Mouse (Mus musculus) midbrain, embryonic 11.5 days (tissue): Measurements from ENCODE around the gene Dll1. TPM values are rescaled to one million over a fixed set of nuclear protein-coding genes. Genes with fewer than 3 reads are reported as not detected.

Source experiments
- ATAC-seq: fragments of 200-750 bp; cut with Nextera tagmentation; 2 replicates; pipeline ENCODE4 v1.8.0; 2017; ENCODE audit warnings: moderate TSS enrichment, moderate library complexity; ENCODE audit not compliant: low FRiP score
- DNase-seq: peaks from one replicate; pipeline ENCODE4 v3.0.0; 2015; ENCODE audit warnings: low spot score; ENCODE audit errors: missing footprints
- H3K27ac ChIP-seq: fragments of 300-500 bp; sonication (generic); 2 replicates; pipeline ENCODE4 v1.5.1; 2014; ENCODE audit warnings: low read depth, low read length
- H3K27me3 ChIP-seq: fragments of 300-500 bp; sonication (generic); 2 replicates; pipeline ENCODE4 v1.6.1; 2014; ENCODE audit warnings: mild to moderate bottlenecking, low read length, moderate library complexity, mixed read lengths; ENCODE audit not compliant: control insufficient read depth, insufficient read depth
- H3K36me3 ChIP-seq: fragments of 300-500 bp; sonication (generic); 2 replicates; pipeline ENCODE4 v1.6.1; 2014; ENCODE audit warnings: mild to moderate bottlenecking, low read length, moderate library complexity, mixed read lengths; ENCODE audit not compliant: control insufficient read depth, insufficient read depth
- H3K4me1 ChIP-seq: fragments of 300-500 bp; sonication (generic); 2 replicates; pipeline ENCODE4 v1.6.1; 2014; ENCODE audit warnings: low read length; ENCODE audit not compliant: control insufficient read depth, insufficient read depth
- H3K4me2 ChIP-seq: fragments of 300-500 bp; sonication (generic); 2 replicates; pipeline ENCODE4 v1.6.1; 2014; ENCODE audit warnings: mild to moderate bottlenecking, moderate library complexity
- H3K4me3 ChIP-seq: fragments of 300-500 bp; sonication (generic); 2 replicates; pipeline ENCODE4 v1.5.1; 2014; ENCODE audit warnings: low read depth, low read length
- H3K9ac ChIP-seq: fragments of 300-500 bp; sonication (generic); 2 replicates; pipeline ENCODE4 v1.6.1; 2014; ENCODE audit warnings: low read length
- H3K9me3 ChIP-seq: fragments of 300-500 bp; sonication (generic); 2 replicates; pipeline ENCODE4 v1.6.1; 2016; ENCODE audit warnings: low read length; ENCODE audit not compliant: control insufficient read depth
- WGBS: fragments of 180-500 bp; shearing (Covaris S2); extraction: QIAGEN DNeasy Blood & Tissue Kit; methylation state at CpG from one replicate; pipeline ENCODE4 v1.1.7; 2014; 5-methylcytosine and 5-hydroxymethylcytosine counted together
- polyA plus RNA-seq: library from polyadenylated mRNA; unstranded; fragments of >200 nt; fragmentation: Nextera tagmentation; extraction: Ambion mirVana; gene quantifications from 2 replicates; pipeline ENCODE4 v1.2.1, GENCODE M21; 2014

The Dll1 gene
- polyA plus RNA-seq, 1 experiment from 2014 or later, result 68.6 TPM

DNA sequence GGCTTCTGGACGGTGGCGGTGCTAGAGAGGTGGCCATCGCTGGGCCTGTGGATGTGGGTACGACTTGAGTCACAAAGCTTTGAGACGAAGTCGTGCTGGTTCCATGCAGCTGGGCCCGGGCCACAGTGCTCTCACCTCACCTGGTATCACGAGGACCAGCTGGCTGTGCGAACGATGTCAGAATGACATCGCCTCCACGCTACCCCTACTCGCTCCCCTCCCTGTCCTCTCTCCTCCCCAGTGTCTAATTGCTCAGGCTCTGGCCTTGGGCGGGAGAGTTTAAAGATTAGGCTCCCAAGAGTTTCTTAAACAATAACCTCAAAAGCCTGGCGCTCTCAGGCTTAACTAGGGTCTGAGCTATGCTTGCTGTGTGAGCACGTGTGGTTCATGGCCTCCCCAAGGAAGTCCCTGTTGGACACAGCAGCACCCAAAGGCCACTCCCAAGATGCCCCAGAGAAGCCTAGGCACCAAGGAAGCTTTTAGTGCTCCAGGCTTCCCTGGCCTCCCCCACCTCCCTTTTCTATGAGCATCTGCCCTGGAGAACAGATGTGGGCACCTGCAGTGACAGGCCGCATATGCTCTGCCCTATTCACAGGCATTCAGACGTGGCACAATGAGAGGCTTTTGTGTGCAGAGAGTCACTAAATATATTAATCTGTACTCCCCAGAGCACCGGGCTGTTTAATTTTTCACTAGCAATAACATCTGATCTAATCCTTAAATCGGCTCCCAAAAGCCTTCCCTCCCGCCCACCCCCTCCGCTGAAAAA is 4.6 kb upstream of the Dll1 start:
- 2% methylated on average over 22 of the region's 22 CpGs for WGBS
- H3K9ac ChIP-seq, result peak overlapping the region; percentile 57
- peak overlapping the region; percentile 32 for H3K4me3 ChIP-seq
- DNase-seq (peak; percentile 96), ATAC-seq (peak; percentile 52)
- H3K36me3 ChIP-seq, result no peaks in the 10 kb centered on the region
- H3K27ac ChIP-seq, result peak overlapping the region; percentile 87
- no peaks in the 10 kb centered on the region for H3K9me3 ChIP-seq
- peak overlapping the region; percentile 65 for H3K4me2 ChIP-seq
- peaks cover 8% of the 10 kb centered on the region; the same call in 1 of the 2 replicates for H3K27me3 ChIP-seq
- peaks cover 57% of the 10 kb centered on the region for H3K4me1 ChIP-seq

- peaks cover 57% of the 10 kb centered on the region for H3K4me1 ChIP-seq
- ATAC-seq (peak; percentile 64), DNase-seq (peak; percentile 97)
- H3K9me3 ChIP-seq, result no peaks in the 10 kb centered on the region
- H3K27ac ChIP-seq, result peak overlapping the region; percentile 87
- peak overlapping the region; percentile 32 for H3K4me3 ChIP-seq
- peaks cover 8% of the 10 kb centered on the region; the same call in 1 of the 2 replicates for H3K27me3 ChIP-seq
- under 1% methylated on average over 26 of the region's 27 CpGs for WGBS
- no peaks in the 10 kb centered on the region for H3K36me3 ChIP-seq
- H3K4me2 ChIP-seq, result peak overlapping the region; percentile 65
- peak overlapping the region; percentile 57 for H3K9ac ChIP-seq
Measured at GRCm38 (mm10) chr17:15380641-15381051, 4.0 kb upstream of the Dll1 start.

- Histone ChIP-seq H3K9ac (peak overlapping the region; percentile 42; the same call in 1 of the 2 replicates), H3K36me3 (no peaks in the 10 kb centered on the region), H3K27ac (peak overlapping the region; percentile 71), H3K4me1 (peaks cover 57% of the 10 kb centered on the region), H3K27me3 (peaks cover 8% of the 10 kb centered on the region; the same call in 1 of the 2 replicates), H3K9me3 (no peaks in the 10 kb centered on the region), H3K4me2 (peak overlapping the region; percentile 65), H3K4me3 (peak overlapping the region; percentile 32)
- 5% methylated on average over 17 of the region's 17 CpGs for WGBS
- DNase-seq (no peak), ATAC-seq (no peak)
Measured at GRCm38 (mm10) chr17:15379741-15380526, 3.3 kb upstream of the Dll1 start.

- Histone ChIP-seq H3K9ac (peak overlapping the region; percentile 42), H3K4me1 (peaks cover 68% of the 10 kb centered on the region), H3K4me2 (peak overlapping the region; percentile 56), H3K4me3 (0 out of 2 replicates have a peak overlapping the region, but pooled peaks have one; percentile 0), H3K9me3 (no peaks in the 10 kb centered on the region), H3K27ac (peak overlapping the region; percentile 71), H3K36me3 (no peaks in the 10 kb centered on the region), H3K27me3 (peaks cover 8% of the 10 kb centered on the region; the same call in 1 of the 2 replicates)
- peak; percentile 97 for DNase-seq
- ATAC-seq, result no peak
- WGBS, result 3% methylated on average over 15 of the region's 15 CpGs
Measured at GRCm38 (mm10) chr17:15378413-15379109, 1.9 kb upstream of the Dll1 start.

- WGBS, result 3% methylated on average over 1 of the region's 1 CpGs
- Histone ChIP-seq H3K4me1 (peaks cover 73% of the 10 kb centered on the region), H3K9me3 (no peaks in the 10 kb centered on the region), H3K4me2 (peak overlapping the region; percentile 56), H3K27ac (peak overlapping the region; percentile 71), H3K36me3 (no peaks in the 10 kb centered on the region), H3K9ac (peak overlapping the region; percentile 42), H3K27me3 (peaks cover 8% of the 10 kb centered on the region; the same call in 1 of the 2 replicates), H3K4me3 (peak overlapping the region; percentile 9; the same call in 1 of the 2 replicates)
- ATAC-seq (no peak), DNase-seq (no peak)
Measured at GRCm38 (mm10) chr17:15377901-15378300, 1.2 kb upstream of the Dll1 start.

GRCm38 (mm10) chr17:15375701-15376493 is 775 bp downstream of the Dll1 start:
- Histone ChIP-seq H3K9ac (peak overlapping the region; percentile 80), H3K9me3 (no peaks in the 10 kb centered on the region), H3K4me2 (peak overlapping the region; percentile 56), H3K4me1 (peaks cover 72% of the 10 kb centered on the region), H3K4me3 (peak overlapping the region; percentile 87), H3K27ac (peak overlapping the region; percentile 93), H3K27me3 (peaks cover 8% of the 10 kb centered on the region; the same call in 1 of the 2 replicates), H3K36me3 (peaks cover under 1% of the 10 kb centered on the region; the same call in 1 of the 2 replicates)
- ATAC-seq (peak; percentile 71), DNase-seq (peak; percentile 97)
- under 1% methylated on average over 68 of the region's 69 CpGs for WGBS

DNA sequence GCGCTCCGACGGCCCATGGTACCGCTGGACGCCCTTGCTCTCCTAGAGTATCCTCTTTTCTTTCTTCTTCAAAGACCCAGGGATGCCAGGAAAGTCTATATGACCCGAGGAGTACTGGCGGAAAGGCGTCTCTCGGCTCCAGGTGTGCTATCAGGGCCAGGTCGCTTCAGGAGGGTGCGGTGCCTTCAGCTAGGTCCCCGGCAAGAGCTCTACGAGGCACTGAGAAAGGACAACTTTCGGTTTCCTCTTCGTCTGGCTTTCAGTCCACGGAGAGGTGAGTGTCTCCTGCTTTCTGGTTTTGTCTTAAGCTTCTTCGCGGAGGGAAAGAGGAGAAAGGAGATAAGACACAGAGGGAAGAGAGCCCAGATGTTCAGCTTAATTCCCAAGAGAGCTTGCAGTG is 1.4 kb downstream of the Dll1 start:
- Histone ChIP-seq H3K9ac (peak overlapping the region; percentile 80), H3K27me3 (peaks cover 6% of the 10 kb centered on the region; the same call in 1 of the 2 replicates), H3K4me1 (peaks cover 72% of the 10 kb centered on the region), H3K4me2 (peak overlapping the region; percentile 56), H3K9me3 (no peaks in the 10 kb centered on the region), H3K27ac (peak overlapping the region; percentile 93), H3K36me3 (peaks cover 7% of the 10 kb centered on the region), H3K4me3 (peak overlapping the region; percentile 87)
- DNase-seq (no peak), ATAC-seq (no peak)
- WGBS, result under 1% methylated on average over 18 of the region's 18 CpGs
